Mouse (Mus musculus) brain, embryonic 14.5 days (tissue): ENCODE data around the gene Atp1b1. TPM values are rescaled to one million over a fixed set of nuclear protein-coding genes. Genes with fewer than 3 reads are reported as not detected.

ENCODE experiments used
- DNase-seq: peaks from one replicate; pipeline ENCODE4 v3.0.0-alpha.2; 2011; ENCODE audit warnings: low read depth
- CTCF ChIP-seq: fragments of 200-500 bp; IDR thresholded peaks from 2 replicates; pipeline ENCODE4 v1.5.1; 2012; ENCODE audit warnings: inconsistent platforms, mild to moderate bottlenecking, moderate library complexity, borderline replicate concordance; ENCODE audit not compliant: insufficient read depth, insufficient read length; ENCODE audit errors: extremely low read depth
- POLR2A ChIP-seq: fragments of 200-500 bp; IDR thresholded peaks from 2 replicates; pipeline ENCODE4 v1.6.1; 2012; ENCODE audit warnings: mild to moderate bottlenecking, inconsistent platforms, borderline replicate concordance; ENCODE audit not compliant: poor library complexity, insufficient read depth, insufficient read length, severe bottlenecking; ENCODE audit errors: extremely low read depth
- polyA plus RNA-seq: library from polyadenylated mRNA; depleted of rRNA; stranded (reverse); fragments of >200 nt; gene quantifications from 2 replicates; pipeline ENCODE4 v1.2.3, GENCODE M21; 2012; rRNA removed

Gene Atp1b1
- 78.0 and 126 TPM in 2 replicates for polyA plus RNA-seq

DNA sequence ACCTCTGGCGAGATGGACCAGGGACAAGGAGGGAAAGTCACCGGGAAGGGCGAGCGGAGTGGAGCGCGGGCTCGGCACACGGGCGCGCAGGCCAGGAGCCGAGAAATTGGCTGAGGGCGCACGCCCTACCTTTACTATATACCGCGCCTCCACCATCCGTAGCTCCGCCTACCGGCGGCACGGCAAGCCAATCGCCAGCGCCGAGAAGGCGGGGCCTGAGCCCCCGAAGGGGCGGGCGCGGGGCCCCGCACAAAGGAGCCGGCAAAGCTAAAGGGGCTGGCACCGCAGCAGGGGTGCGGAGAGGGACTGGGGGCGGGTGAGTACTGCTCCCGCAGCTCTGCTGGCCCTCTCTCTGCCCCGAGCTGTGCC lies at the start of gene Atp1b1:
TSS of gene Atp1b1 (minus strand) at position 111 of the 369 bp plus-strand sequence.
- no peak for TF ChIP-seq CTCF
- peak; percentile 90 for TF ChIP-seq POLR2A

GRCm38 (mm10) chr1:164505096-164505495 lies 46.9 kb upstream of the Atp1b1 start:
- TF ChIP-seq CTCF, result no peak
- no peak for TF ChIP-seq POLR2A
- DNase-seq, result no peak

More for the DNA sequence above, at the start of gene Atp1b1:
- peak; percentile 97 for DNase-seq

- TF ChIP-seq POLR2A, result no peak
- no peak for TF ChIP-seq CTCF
- no peak for DNase-seq
Measured at GRCm38 (mm10) chr1:164503140-164503730, 45.1 kb upstream of the Atp1b1 start.

- no peak for DNase-seq
- no peak for TF ChIP-seq CTCF
- TF ChIP-seq POLR2A, result no peak
Measured at GRCm38 (mm10) chr1:164502231-164502630, 44.1 kb upstream of the Atp1b1 start.

DNA sequence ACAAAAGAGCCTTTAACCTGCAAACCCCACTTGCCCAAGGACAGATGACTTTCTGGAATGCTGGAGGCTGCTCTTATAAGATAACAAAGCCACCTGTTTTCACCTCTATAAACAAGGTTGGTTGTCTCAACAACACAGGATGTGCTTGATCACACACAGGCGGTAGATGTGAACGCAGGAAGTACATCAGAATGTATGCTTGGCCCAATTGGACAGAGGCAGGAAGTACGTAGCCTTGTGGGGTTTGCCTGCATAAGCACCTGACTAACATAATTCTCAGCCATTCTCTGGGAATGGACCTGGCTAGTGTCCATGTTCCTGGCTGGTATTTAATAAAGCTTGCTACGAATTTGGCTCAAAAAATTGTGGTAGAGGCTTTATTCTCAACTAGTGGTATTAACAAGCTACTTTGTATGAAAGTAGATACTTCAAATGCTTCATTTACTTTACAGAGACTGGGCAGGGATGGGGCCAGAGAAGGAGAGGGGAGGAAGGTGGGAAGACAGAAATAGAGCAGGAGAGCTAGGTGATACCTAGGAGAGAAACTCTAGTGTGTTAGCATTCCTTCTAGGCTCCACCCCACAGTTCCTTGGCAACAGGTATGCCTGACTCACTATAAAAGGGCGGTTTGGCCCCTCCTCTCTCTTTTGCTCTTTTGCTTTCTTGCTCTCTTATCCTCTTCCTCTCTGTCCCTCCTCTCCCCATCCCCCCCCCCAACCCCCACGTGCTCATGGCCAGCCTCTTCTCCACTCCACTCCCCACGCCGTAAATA lies 36.8 kb upstream of the Atp1b1 start:
- DNase-seq, result no peak
- TF ChIP-seq CTCF (no peak), POLR2A (no peak)

DNA sequence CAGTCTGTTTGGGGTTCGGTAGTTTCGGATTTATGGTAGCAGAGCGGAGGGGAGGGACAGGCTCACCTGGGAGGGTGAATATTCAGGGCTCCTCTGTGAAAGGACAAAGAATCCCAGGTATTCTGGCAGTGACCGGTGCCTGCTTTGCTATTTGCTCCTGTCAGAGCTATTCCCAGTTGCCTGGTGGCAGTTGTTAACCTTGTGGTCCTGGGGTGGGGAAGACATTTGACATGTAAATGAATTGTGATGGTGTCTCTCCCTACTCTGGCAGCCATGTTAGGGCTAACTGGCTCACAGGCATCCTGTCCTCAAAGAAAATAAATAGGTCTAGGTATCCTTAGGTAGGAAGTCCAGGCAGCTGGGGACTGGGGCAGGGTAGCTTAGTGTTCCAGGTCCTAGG lies 36.1 kb upstream of the Atp1b1 start:
- no peak for DNase-seq
- TF ChIP-seq POLR2A, result no peak

- no peak for TF ChIP-seq CTCF
- TF ChIP-seq POLR2A, result no peak
- DNase-seq, result no peak
Measured at GRCm38 (mm10) chr1:164493042-164493705, 35.0 kb upstream of the Atp1b1 start.

DNA sequence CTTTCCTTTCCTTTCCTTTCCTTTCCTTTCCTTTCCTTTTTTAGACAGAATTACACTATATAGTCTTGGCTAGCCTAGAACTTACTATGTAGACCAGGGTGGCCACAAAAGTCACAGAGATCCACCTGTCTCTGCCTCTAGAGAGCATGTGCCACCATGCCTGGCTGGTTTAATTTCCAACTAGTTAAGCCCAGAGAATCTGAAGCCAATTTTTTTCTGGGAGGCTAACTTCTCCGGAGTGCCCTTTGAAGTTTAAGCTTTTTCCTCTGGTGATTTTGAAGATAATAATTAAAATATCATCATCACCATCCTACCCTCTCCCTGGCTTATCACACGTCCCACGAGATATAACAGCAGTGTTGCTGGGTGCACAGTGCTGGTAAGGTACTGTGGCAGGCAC lies 34.3 kb upstream of the Atp1b1 start:
- no peak for TF ChIP-seq CTCF
- no peak for TF ChIP-seq POLR2A

DNA sequence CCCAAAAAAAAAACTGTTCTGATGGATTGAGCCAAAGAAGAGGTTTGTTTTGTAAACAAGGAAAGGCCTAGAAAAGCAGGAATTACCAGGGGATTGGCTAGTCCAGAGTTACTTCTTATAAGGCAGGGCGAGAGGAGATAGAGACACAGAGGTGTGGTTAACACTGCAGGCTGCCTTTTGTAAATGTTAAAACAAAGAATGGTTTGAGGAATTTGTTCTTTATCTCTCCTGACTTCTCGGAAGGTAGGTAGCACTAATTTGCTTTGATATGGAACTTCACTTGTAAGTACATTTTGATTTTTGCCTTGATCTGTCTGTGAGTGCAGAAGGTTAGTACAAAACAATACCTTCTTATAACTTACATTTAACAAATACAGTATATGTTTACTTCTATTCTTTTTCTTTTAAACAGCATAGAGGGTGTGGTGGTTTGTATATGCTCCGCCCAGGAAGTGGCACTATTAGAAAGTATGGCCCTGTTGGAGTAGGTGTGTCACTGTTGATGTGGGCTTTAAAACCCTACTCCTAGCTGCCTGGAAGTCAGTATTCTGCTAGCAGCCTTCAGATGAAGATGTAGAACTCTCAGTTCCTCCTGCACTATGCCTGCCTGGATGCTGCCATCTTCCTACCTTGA lies 31.9 kb upstream of the Atp1b1 start:
- no peak for DNase-seq
- TF ChIP-seq CTCF, result no peak
- TF ChIP-seq POLR2A, result no peak

More for the DNA sequence above, 34.3 kb upstream of the Atp1b1 start:
- DNase-seq, result no peak

GRCm38 (mm10) chr1:164483728-164484127 lies 25.6 kb upstream of the Atp1b1 start:
- no peak for TF ChIP-seq CTCF
- no peak for TF ChIP-seq POLR2A
- no peak for DNase-seq

DNA sequence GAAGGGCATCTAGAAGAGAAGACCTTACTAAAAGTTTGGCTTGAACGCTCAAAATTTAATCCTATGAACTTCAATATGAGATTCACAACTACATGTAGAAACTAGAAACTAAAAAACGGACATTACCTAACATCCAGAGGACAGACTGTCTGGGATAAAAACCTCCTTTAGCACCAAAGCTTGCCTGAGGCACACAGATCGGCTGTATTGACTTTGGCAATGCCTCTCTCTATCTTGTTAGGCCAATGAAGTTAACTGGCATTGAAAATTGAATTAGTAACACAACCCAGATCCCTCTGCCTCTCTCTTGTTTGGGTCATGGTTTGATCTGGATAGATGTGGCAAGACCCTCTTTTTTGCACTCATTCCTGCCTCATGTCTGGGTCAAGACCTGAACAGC lies 24.7 kb upstream of the Atp1b1 start:
- no peak for DNase-seq
- TF ChIP-seq CTCF (no peak), POLR2A (no peak)

DNA sequence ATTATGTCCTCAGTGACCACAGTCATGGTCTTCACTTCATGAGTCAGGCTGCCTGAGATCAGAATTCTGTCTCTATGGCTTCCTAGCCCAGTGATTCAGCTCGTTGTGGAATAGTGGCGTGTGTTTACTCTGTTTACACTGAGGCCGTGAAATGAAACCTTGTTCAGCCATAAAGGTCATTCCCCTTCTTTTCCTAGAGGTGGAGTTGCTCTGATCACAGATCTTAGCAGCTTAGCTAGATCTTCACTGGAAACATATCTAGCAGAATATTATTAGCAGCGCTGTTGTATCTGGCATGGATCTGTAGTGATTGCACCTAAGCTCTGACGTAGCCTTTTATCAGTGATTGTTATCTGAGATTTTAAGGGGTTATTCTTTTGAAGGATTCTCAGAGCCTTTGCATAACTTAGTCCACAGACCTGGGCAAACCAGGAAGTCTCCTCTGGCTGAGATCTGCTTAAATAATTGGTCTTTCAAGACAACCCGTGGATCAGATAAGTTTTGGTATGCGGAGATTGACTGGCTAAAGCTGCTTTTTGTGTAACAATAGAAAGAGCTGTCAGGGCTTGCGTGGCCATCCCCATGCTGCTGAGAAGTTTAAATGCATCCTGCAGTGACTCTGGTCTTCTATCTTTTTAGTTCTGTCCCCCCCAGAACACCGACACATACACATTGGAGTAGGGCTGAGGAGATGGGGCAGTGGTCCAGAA lies 23.6 kb upstream of the Atp1b1 start:
- no peak for TF ChIP-seq CTCF
- TF ChIP-seq POLR2A, result no peak

More for the DNA sequence above, 23.6 kb upstream of the Atp1b1 start:
- no peak for DNase-seq
